Mouse (Mus musculus) embryonic facial prominence, embryonic 14.5 days (tissue): Measurements from ENCODE around the gene Rplp2. TPM values are rescaled to one million over a fixed set of nuclear protein-coding genes. Genes with fewer than 3 reads are reported as not detected.

Experiments
- ATAC-seq: fragments of 200-750 bp; cut with Nextera tagmentation; 2 replicates; pipeline ENCODE4 v1.8.0; 2017; ENCODE audit warnings: low read depth, moderate number of reproducible peaks, moderate TSS enrichment
- DNase-seq: peaks from one replicate; pipeline ENCODE4 v3.0.0-alpha.2; 2015; ENCODE audit warnings: low spot score
- H3K27ac ChIP-seq: fragments of 300-500 bp; sonication (generic); replicated peaks from 2 replicates; pipeline ENCODE4 v1.5.1; 2014; ENCODE audit warnings: low read depth, mild to moderate bottlenecking, low read length, moderate library complexity
- H3K27me3 ChIP-seq: fragments of 300-500 bp; sonication (generic); replicated peaks from 2 replicates; pipeline ENCODE4 v1.6.1; 2014; ENCODE audit warnings: low read length; ENCODE audit not compliant: control insufficient read depth, insufficient read depth
- H3K36me3 ChIP-seq: fragments of 300-500 bp; sonication (generic); 2 replicates; pipeline ENCODE4 v1.6.1; 2014; ENCODE audit warnings: low read length, mixed read lengths; ENCODE audit not compliant: control insufficient read depth, insufficient read depth
- H3K4me1 ChIP-seq: fragments of 300-500 bp; sonication (generic); 2 replicates; pipeline ENCODE4 v1.6.1; 2014; ENCODE audit warnings: antibody characterized with exemption, low read length; ENCODE audit not compliant: control insufficient read depth, insufficient read depth
- H3K4me2 ChIP-seq: fragments of 300-500 bp; sonication (generic); 2 replicates; pipeline ENCODE4 v1.6.1; 2014; ENCODE audit warnings: low read depth, mild to moderate bottlenecking, low read length, moderate library complexity, mixed read lengths
- H3K4me3 ChIP-seq: fragments of 300-500 bp; sonication (generic); 2 replicates; pipeline ENCODE4 v1.5.1; 2014; ENCODE audit warnings: low read depth, mild to moderate bottlenecking, low read length
- H3K9ac ChIP-seq: fragments of 300-500 bp; sonication (generic); 2 replicates; pipeline ENCODE4 v1.6.1; 2014; ENCODE audit warnings: low read depth, mild to moderate bottlenecking, low read length, moderate library complexity, mixed read lengths
- H3K9me3 ChIP-seq: fragments of 300-500 bp; sonication (generic); 2 replicates; pipeline ENCODE4 v1.6.1; 2016; ENCODE audit warnings: low read length; ENCODE audit not compliant: control insufficient read depth
- WGBS: fragments of 180-500 bp; shearing (Covaris S2); extraction: QIAGEN DNeasy Blood & Tissue Kit; methylation state at CpG from one replicate; pipeline ENCODE4 v1.1.7; 2014; 5-methylcytosine and 5-hydroxymethylcytosine counted together
- polyA plus RNA-seq: library from polyadenylated mRNA; unstranded; fragments of >200 nt; fragmentation: Nextera tagmentation; extraction: Ambion mirVana; gene quantifications from 2 replicates; pipeline ENCODE4 v1.2.1, GENCODE M21; 2014

The Rplp2 gene
- polyA plus RNA-seq, 1 experiment from 2014 or later, result 1,386 TPM

GRCm38 (mm10) chr7:141470637-141470944, 23.4 kb downstream of the Rplp2 start:
- WGBS, result 97% methylated on average over 9 of the region's 10 CpGs
- H3K27ac ChIP-seq, result no peak overlapping the region
- H3K4me1 ChIP-seq, result peaks cover 40% of the 10 kb centered on the region
- H3K4me3 ChIP-seq, result no peak overlapping the region
- ATAC-seq, result no peak
- H3K36me3 ChIP-seq, result peaks cover 36% of the 10 kb centered on the region
- DNase-seq, result no peak
- no peaks in the 10 kb centered on the region for H3K9me3 ChIP-seq
- H3K4me2 ChIP-seq, result no peak overlapping the region
- H3K9ac ChIP-seq, result no peak overlapping the region
- H3K27me3 ChIP-seq, result peaks cover 5% of the 10 kb centered on the region

- ATAC-seq (no peak), DNase-seq (no peak)
- no peaks in the 10 kb centered on the region for H3K9me3 ChIP-seq
- no peak overlapping the region for H3K4me2 ChIP-seq
- H3K27me3 ChIP-seq, result no peaks in the 10 kb centered on the region
- peaks cover 36% of the 10 kb centered on the region for H3K36me3 ChIP-seq
- WGBS, result 86% methylated on average over 1 of the region's 1 CpGs
- H3K27ac ChIP-seq, result no peak overlapping the region
- peaks cover 40% of the 10 kb centered on the region for H3K4me1 ChIP-seq
- no peak overlapping the region for H3K4me3 ChIP-seq
- H3K9ac ChIP-seq, result no peak overlapping the region
These were observed 24.1 kb downstream of the Rplp2 start for GRCm38 (mm10) chr7:141471236-141471635.

- no peak overlapping the region for H3K4me2 ChIP-seq
- ATAC-seq, result no peak
- DNase-seq, result no peak
- H3K36me3 ChIP-seq, result peaks cover 36% of the 10 kb centered on the region
- WGBS, result 74% methylated on average over 6 of the region's 6 CpGs
- no peak overlapping the region for H3K9ac ChIP-seq
- H3K4me1 ChIP-seq, result peaks cover 40% of the 10 kb centered on the region
- H3K27me3 ChIP-seq, result no peaks in the 10 kb centered on the region
- no peaks in the 10 kb centered on the region for H3K9me3 ChIP-seq
- no peak overlapping the region for H3K27ac ChIP-seq
- H3K4me3 ChIP-seq, result no peak overlapping the region
These were observed 25.1 kb downstream of the Rplp2 start for GRCm38 (mm10) chr7:141472226-141472625.

- no peak overlapping the region for H3K27ac ChIP-seq
- no peak overlapping the region for H3K4me3 ChIP-seq
- H3K9ac ChIP-seq, result no peak overlapping the region
- ATAC-seq (no peak), DNase-seq (no peak)
- H3K27me3 ChIP-seq, result no peaks in the 10 kb centered on the region
- no peaks in the 10 kb centered on the region for H3K9me3 ChIP-seq
- 84% methylated on average over 6 of the region's 6 CpGs for WGBS
- H3K4me2 ChIP-seq, result no peak overlapping the region
- peaks cover 45% of the 10 kb centered on the region for H3K4me1 ChIP-seq
- peaks cover 36% of the 10 kb centered on the region for H3K36me3 ChIP-seq
These were observed 25.6 kb downstream of the Rplp2 start for GRCm38 (mm10) chr7:141472763-141473162.

GRCm38 (mm10) chr7:141474160-141474559, 27.0 kb downstream of the Rplp2 start:
- H3K27me3 ChIP-seq, result no peaks in the 10 kb centered on the region
- peak overlapping the region; percentile 93 for H3K4me2 ChIP-seq
- ATAC-seq (no peak), DNase-seq (no peak)
- H3K9ac ChIP-seq, result peak overlapping the region; percentile 87
- no peaks in the 10 kb centered on the region for H3K9me3 ChIP-seq
- peaks cover 34% of the 10 kb centered on the region for H3K36me3 ChIP-seq
- no peak overlapping the region for H3K27ac ChIP-seq
- peak overlapping the region; percentile 81 for H3K4me3 ChIP-seq
- peaks cover 42% of the 10 kb centered on the region for H3K4me1 ChIP-seq
- WGBS, result 9% methylated on average over 5 of the region's 5 CpGs

GRCm38 (mm10) chr7:141475011-141475804, 28.0 kb downstream of the Rplp2 start, which contains the start of the genes Polr2l and Tspan4:
Gene Polr2l (minus strand): TSS chr7:141475132.
Gene Tspan4 (plus strand): TSS chr7:141475240.
- Histone ChIP-seq H3K27ac (peak within 1 kb of the TSS; percentile 93), H3K36me3 (peaks cover 26% of the 10 kb centered on the region), H3K27me3 (peaks cover 3% of the 10 kb centered on the region; the same call in 1 of the 2 replicates), H3K4me1 (peaks cover 37% of the 10 kb centered on the region), H3K4me3 (peak within 1 kb of the TSS; percentile 81), H3K4me2 (peak within 1 kb of the TSS; percentile 93), H3K9ac (peak within 1 kb of the TSS; percentile 87), H3K9me3 (no peaks in the 10 kb centered on the region)
- peak; percentile 81 for ATAC-seq
- DNase-seq, result peak; percentile 93
- WGBS, result under 1% methylated on average over 45 of the region's 87 CpGs

- peak overlapping the region; percentile 87 for H3K9ac ChIP-seq
- H3K36me3 ChIP-seq, result peaks cover 21% of the 10 kb centered on the region
- no peak for DNase-seq
- H3K4me2 ChIP-seq, result peak overlapping the region; percentile 93
- H3K9me3 ChIP-seq, result no peaks in the 10 kb centered on the region
- no peak for ATAC-seq
- 2% methylated on average over 10 of the region's 12 CpGs for WGBS
- peaks cover 4% of the 10 kb centered on the region; the same call in 1 of the 2 replicates for H3K27me3 ChIP-seq
- peak overlapping the region; percentile 93 for H3K27ac ChIP-seq
- H3K4me3 ChIP-seq, result peak overlapping the region; percentile 81
- H3K4me1 ChIP-seq, result peaks cover 37% of the 10 kb centered on the region
These were observed 28.6 kb downstream of the Rplp2 start for GRCm38 (mm10) chr7:141475805-141476158.

- ATAC-seq, result peak; percentile 54
- Histone ChIP-seq H3K36me3 (peaks cover 14% of the 10 kb centered on the region), H3K4me2 (peak overlapping the region; percentile 93), H3K9me3 (no peaks in the 10 kb centered on the region), H3K27ac (peak overlapping the region; percentile 93), H3K27me3 (peaks cover 4% of the 10 kb centered on the region; the same call in 1 of the 2 replicates), H3K4me1 (peaks cover 37% of the 10 kb centered on the region), H3K9ac (peak overlapping the region; percentile 87), H3K4me3 (peak overlapping the region; percentile 81)
- 0% methylated on average over 9 of the region's 17 CpGs for WGBS
- peak; percentile 90 for DNase-seq
These were observed 29.2 kb downstream of the Rplp2 start for GRCm38 (mm10) chr7:141476226-141476980.
